Mouse (Mus musculus) lung, postnatal 0 days (tissue): Measurements from ENCODE around the gene Slc36a1. TPM values are rescaled to one million over a fixed set of nuclear protein-coding genes. Genes with fewer than 3 reads are reported as not detected.
A peak's percentile ranks its signal among the peaks of the same experiment; 100 is the strongest.

Source experiments
- ATAC-seq: fragments of 200-750 bp; cut with Nextera tagmentation; 2 replicates; pipeline ENCODE4 v1.8.0; 2017; ENCODE audit warnings: moderate library complexity
- DNase-seq: peaks from one replicate; pipeline ENCODE4 v3.0.0-alpha.2; 2016; ENCODE audit warnings: low spot score
- H3K27ac ChIP-seq: fragments of 300-500 bp; sonication (generic); 2 replicates; pipeline ENCODE4 v1.5.1; 2014; ENCODE audit warnings: antibody characterized with exemption, mild to moderate bottlenecking, low read length, mixed read lengths
- H3K27me3 ChIP-seq: fragments of 300-500 bp; sonication (generic); replicated peaks from 2 replicates; pipeline ENCODE4 v1.6.1; 2014; ENCODE audit warnings: low read length, mixed read lengths; ENCODE audit not compliant: insufficient read depth
- H3K36me3 ChIP-seq: fragments of 300-500 bp; sonication (generic); 2 replicates; pipeline ENCODE4 v1.6.1; 2014; ENCODE audit warnings: low read length, mixed read lengths; ENCODE audit not compliant: insufficient read depth
- H3K4me1 ChIP-seq: fragments of 300-500 bp; sonication (generic); 2 replicates; pipeline ENCODE4 v1.6.1; 2014; ENCODE audit warnings: antibody characterized with exemption, low read depth, low read length, mixed read lengths; ENCODE audit not compliant: insufficient read depth
- H3K4me2 ChIP-seq: fragments of 300-500 bp; sonication (generic); replicated peaks from 2 replicates; pipeline ENCODE4 v1.6.1; 2014; ENCODE audit warnings: low read depth, mild to moderate bottlenecking, low read length, moderate library complexity, mixed read lengths
- H3K4me3 ChIP-seq: fragments of 300-500 bp; sonication (generic); 2 replicates; pipeline ENCODE4 v1.5.1; 2014; ENCODE audit warnings: low read depth, low read length
- H3K9ac ChIP-seq: fragments of 300-500 bp; sonication (generic); replicated peaks from 2 replicates; pipeline ENCODE4 v1.6.1; 2014; ENCODE audit warnings: low read depth, mild to moderate bottlenecking
- H3K9me3 ChIP-seq: fragments of 300-500 bp; sonication (generic); 2 replicates; pipeline ENCODE4 v1.6.1; 2016; ENCODE audit warnings: low read length, mixed read lengths
- CTCF ChIP-seq: IDR thresholded peaks from 2 replicates; pipeline ENCODE4 v1.5.1; 2016; ENCODE audit warnings: antibody characterized with exemption, mild to moderate bottlenecking
- EP300 ChIP-seq: IDR thresholded peaks from 2 replicates; pipeline ENCODE4 v1.6.1; 2016; ENCODE audit warnings: antibody characterized with exemption, mild to moderate bottlenecking, control low read depth
- WGBS: fragments of 180-500 bp; shearing (Covaris S2); extraction: QIAGEN DNeasy Blood & Tissue Kit; methylation state at CpG from one replicate; pipeline ENCODE4 v1.1.7; 2014; 5-methylcytosine and 5-hydroxymethylcytosine counted together
- polyA plus RNA-seq: library from polyadenylated mRNA; unstranded; fragments of >200 nt; fragmentation: Nextera tagmentation; extraction: Ambion mirVana; gene quantifications from 2 replicates; pipeline ENCODE4 v1.2.1, GENCODE M21; 2015

Gene Slc36a1
- polyA plus RNA-seq, 1 experiment from 2014 or later = 1.8 TPM

DNA sequence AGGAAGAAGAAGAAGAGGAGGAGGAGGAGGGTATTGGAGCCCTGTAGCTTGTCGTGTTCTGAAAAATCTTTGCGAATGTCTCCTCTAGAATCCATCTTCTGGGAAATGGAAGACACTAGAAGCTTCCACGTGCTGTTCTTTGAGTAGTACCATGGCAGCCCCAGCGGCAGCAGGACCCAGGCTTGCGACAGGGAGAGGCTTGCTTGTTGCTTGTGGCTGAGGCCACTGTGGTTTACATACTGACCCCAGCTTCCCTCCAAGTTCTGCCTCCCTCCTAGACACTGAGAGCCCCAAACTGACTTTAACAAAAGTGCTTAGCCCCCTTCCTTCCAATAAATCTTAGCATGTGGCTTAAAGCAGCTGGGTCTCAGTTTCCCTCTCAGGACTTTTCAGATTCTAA lies 19.9 kb upstream of the Slc36a1 start:
- TF ChIP-seq EP300 (no peak), CTCF (no peak)
- peak overlapping the region; percentile 12; the same call in 1 of the 2 replicates for H3K4me3 ChIP-seq
- no peak for ATAC-seq

DNA sequence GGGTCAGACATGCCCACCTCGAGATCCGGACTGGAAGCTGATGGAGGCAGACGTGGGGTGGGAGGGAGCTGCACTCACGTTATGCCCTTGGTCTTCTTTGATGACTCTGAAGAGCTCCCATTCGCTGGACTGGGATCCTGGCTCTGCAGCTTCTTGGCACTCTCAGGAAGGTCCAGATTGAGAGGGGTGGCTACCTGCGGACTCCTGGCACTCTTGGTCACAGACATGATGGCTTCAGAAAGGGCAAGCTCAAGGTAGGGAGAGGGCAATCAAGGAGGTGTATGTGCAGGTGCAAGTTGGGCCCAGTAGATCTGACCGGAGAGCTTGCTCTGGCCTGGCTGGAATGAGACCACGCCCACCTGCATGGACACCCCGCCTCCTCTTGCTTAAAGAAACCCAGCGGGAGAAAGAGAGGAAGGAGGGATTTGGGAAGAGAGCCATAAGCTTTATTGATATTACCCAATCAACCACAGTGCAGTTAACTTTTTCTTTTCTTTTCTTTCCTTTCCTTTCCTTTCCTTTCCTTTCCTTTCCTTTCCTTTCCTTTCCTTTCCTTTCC lies 19.3 kb upstream of the Slc36a1 start, which contains the start of gene Slc36a2:
Gene Slc36a2, minus strand, starts transcription at position 345 of the 559 bp plus-strand sequence.
- ATAC-seq (0 out of 2 replicates have a peak, but pooled peaks have one; percentile 16), DNase-seq (peak; percentile 86)
- TF ChIP-seq EP300 (no peak), CTCF (no peak)
- Histone ChIP-seq H3K27ac (peak within 1 kb of the TSS; percentile 69), H3K4me1 (no peaks in the 10 kb centered on the region), H3K36me3 (no peaks in the 10 kb centered on the region), H3K9ac (no peak within 1 kb of the TSS), H3K4me3 (peak within 1 kb of the TSS; percentile 23), H3K27me3 (no peaks in the 10 kb centered on the region), H3K4me2 (peak within 1 kb of the TSS; percentile 49), H3K9me3 (no peaks in the 10 kb centered on the region)
- WGBS = 24% methylated on average over 10 of the region's 10 CpGs

More for the DNA sequence above, 19.9 kb upstream of the Slc36a1 start:
- H3K27ac ChIP-seq = peak overlapping the region; percentile 69
- DNase-seq = no peak
- H3K9ac ChIP-seq = no peak overlapping the region
- H3K4me2 ChIP-seq = peak overlapping the region; percentile 49
- no peaks in the 10 kb centered on the region for H3K27me3 ChIP-seq
- no peaks in the 10 kb centered on the region for H3K36me3 ChIP-seq
- no peaks in the 10 kb centered on the region for H3K9me3 ChIP-seq
- H3K4me1 ChIP-seq = no peaks in the 10 kb centered on the region
- 79% methylated on average over 5 of the region's 5 CpGs for WGBS

DNA sequence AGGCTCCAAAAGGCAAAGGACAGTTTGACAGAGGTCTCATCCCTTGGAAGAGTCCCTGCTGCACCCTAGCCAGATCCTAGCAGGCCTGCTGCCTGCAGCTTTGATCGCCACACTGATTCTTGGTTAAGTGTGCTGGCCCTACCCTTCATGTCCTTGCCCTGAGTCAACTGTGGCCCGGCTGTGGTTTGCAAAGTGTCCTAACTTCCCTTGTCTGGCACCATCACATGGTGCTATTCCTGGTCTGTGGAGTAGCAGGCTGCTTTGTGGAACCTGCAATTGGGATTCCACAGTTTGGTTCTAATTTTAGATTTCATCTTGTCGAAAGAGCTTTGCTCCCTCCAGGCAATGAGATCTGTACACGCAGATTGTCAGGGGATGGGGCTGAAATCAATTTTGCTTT lies 16.9 kb upstream of the Slc36a1 start:
- no peak for DNase-seq
- no peak for ATAC-seq

DNA sequence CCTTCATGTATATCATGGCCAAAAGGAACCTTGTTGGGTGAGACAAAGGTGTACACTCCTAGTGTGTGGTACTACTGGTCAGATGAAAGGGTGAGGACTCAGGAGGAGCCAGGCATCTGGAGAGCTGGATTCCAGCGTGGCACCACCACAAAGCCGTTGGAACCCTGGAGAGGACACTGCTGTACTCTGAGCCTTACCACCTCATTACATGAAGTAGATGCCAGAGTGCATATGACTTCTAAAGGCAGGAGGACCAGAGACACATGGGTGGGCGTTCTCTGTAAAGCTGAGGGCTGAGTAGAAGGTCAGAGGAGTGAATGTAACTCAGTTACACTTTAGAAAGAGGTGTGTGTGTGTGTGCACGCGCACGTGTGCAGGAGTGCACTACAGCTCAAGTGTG lies 16.4 kb upstream of the Slc36a1 start:
- ATAC-seq (no peak), DNase-seq (peak; percentile 57)
- no peak overlapping the region for H3K4me3 ChIP-seq
- no peak overlapping the region for H3K27ac ChIP-seq
- no peaks in the 10 kb centered on the region for H3K27me3 ChIP-seq
- H3K4me1 ChIP-seq = no peaks in the 10 kb centered on the region
- H3K9me3 ChIP-seq = no peaks in the 10 kb centered on the region
- TF ChIP-seq EP300 = no peak
- no peak for TF ChIP-seq CTCF
- H3K4me2 ChIP-seq = no peak overlapping the region
- no peak overlapping the region for H3K9ac ChIP-seq
- 65% methylated on average over 6 of the region's 6 CpGs for WGBS
- no peaks in the 10 kb centered on the region for H3K36me3 ChIP-seq

More for the DNA sequence above, 16.9 kb upstream of the Slc36a1 start:
- Histone ChIP-seq H3K27me3 (no peaks in the 10 kb centered on the region), H3K36me3 (no peaks in the 10 kb centered on the region), H3K4me1 (no peaks in the 10 kb centered on the region), H3K27ac (no peak overlapping the region), H3K4me3 (no peak overlapping the region), H3K9me3 (no peaks in the 10 kb centered on the region), H3K9ac (no peak overlapping the region), H3K4me2 (no peak overlapping the region)
- 58% methylated on average over 4 of the region's 4 CpGs for WGBS
- TF ChIP-seq CTCF (no peak), EP300 (no peak)

DNA sequence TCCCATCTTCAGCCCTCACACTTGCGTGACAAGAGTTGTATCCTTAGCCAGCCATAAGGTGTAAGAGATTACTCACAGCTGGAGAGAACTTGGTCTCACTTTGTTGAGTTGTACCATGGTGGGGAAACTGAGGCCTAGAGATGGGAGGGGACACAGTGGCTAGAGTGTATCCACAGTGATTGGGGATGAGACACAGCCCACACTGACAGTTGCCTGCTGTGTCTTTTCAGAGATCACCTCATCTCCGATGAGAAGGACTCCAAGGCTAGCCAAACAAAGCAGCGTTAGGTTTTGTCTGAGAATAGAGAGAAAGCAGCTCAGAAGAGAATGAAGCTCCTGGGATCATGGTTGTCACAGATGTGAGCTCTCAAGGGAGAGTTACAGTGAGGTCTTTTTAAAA lies 13.9 kb upstream of the Slc36a1 start:
- TF ChIP-seq CTCF (no peak), EP300 (peak; percentile 44)
- no peaks in the 10 kb centered on the region for H3K4me1 ChIP-seq
- no peaks in the 10 kb centered on the region for H3K36me3 ChIP-seq
- H3K4me2 ChIP-seq = no peak overlapping the region
- DNase-seq (peak; percentile 71), ATAC-seq (peak; percentile 84)
- 49% methylated on average over 3 of the region's 3 CpGs for WGBS
- no peak overlapping the region for H3K9ac ChIP-seq
- H3K4me3 ChIP-seq = no peak overlapping the region
- no peak overlapping the region for H3K27ac ChIP-seq
- H3K27me3 ChIP-seq = no peaks in the 10 kb centered on the region
- no peaks in the 10 kb centered on the region for H3K9me3 ChIP-seq

DNA sequence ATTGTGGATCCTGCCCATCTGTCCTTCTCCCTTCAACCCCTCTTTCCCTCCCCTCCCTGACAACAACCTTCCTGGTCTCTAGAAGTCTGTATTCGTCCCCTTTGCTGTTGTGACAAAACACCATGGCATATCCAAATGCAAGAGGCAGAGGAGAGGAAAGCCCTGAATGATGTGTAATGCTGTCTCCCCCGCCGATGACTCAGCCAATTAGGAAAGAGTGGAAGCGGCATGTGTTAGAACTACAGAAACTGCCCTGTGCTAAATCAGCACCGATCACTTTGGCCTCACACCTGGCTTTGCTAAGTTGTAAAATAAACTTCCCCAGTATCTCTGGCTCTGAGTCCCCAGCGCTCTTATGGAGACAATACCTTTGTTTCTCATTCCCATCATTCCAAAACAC lies 7.1 kb upstream of the Slc36a1 start:
- no peaks in the 10 kb centered on the region for H3K4me1 ChIP-seq
- 48% methylated on average over 6 of the region's 6 CpGs for WGBS
- no peak for TF ChIP-seq EP300
- no peak for TF ChIP-seq CTCF
- no peaks in the 10 kb centered on the region for H3K9me3 ChIP-seq
- no peak overlapping the region for H3K4me2 ChIP-seq
- no peak overlapping the region for H3K9ac ChIP-seq
- no peak overlapping the region for H3K4me3 ChIP-seq
- no peak for DNase-seq
- no peaks in the 10 kb centered on the region for H3K27me3 ChIP-seq
- no peak overlapping the region for H3K27ac ChIP-seq
- ATAC-seq = no peak
- H3K36me3 ChIP-seq = no peaks in the 10 kb centered on the region
